Mouse (Mus musculus) adrenal gland, postnatal 0 days (tissue): ENCODE results near the gene Wdfy4. TPM values are rescaled to one million over a fixed set of nuclear protein-coding genes. Genes with fewer than 3 reads are reported as not detected.

Experiments
- polyA plus RNA-seq: library from polyadenylated mRNA; unstranded; fragments of >200 nt; fragmentation: Nextera tagmentation; extraction: Ambion mirVana; gene quantifications from 2 replicates; pipeline ENCODE4 v1.2.1, GENCODE M21; 2015

Gene Wdfy4
- polyA plus RNA-seq: 0.19 and 0.33 TPM in 2 replicates

GRCm38 (mm10) chr14:33185068-33185800 lies at the start of gene Wdfy4:
Gene Wdfy4 (minus strand): TSS chr14:33185508.

GRCm38 (mm10) chr14:33213823-33214766 lies 28.8 kb upstream of the Wdfy4 start, which contains the start of gene Arhgap22:
Gene Arhgap22 (plus strand): TSS chr14:33214026.

GRCm38 (mm10) chr14:32991082-32991481 lies 194.2 kb downstream of the Wdfy4 start, which contains the start of gene Lrrc18:
Gene Lrrc18 (plus strand): TSS chr14:32991382.

Other genes with a start within 250 kb of the Wdfy4 start
- gene Lrrc18, start 194.1 kb downstream of the Wdfy4 start, polyA plus RNA-seq: 0.49 and 0.73 TPM in 2 replicates
- 5.7 and 14.7 TPM in 2 replicates for gene Arhgap22, start 28.5 kb upstream of the Wdfy4 start, polyA plus RNA-seq